In the genomic region with DNA sequence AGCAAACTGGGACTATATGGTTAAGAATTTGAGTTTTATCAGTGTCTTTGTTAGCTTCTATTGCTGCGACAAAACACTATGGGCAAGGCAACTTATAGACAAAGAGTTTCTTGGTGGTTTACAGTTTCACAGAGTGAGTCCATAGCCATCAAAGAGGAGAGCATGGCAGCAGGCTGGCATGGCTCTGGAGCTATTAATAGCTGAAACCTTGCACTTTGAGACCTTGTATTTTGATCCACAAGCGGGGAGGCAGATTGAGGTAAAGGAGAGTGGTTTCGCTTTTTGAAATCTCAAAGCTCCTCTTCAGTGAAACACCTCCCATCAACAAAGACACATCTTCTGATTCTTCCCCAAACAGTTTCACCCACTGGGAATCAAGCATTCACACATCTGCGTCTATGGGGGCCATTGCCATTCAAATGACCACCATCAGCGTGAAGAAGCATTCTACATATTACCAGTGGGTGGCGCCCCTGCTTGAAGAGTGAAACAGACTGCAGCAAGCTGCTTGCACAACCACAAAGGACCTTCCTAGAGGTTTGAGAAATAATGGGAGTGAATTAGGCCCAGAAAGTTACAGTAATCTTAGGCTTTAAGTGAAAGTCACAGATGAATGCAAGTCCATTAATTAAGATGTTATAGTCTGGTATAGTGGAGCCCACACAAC, we compare ENCODE assay signal across 8 mouse cellular contexts. TPM values are rescaled to one million over a fixed set of nuclear protein-coding genes. Genes with fewer than 3 reads are reported as not detected.
A peak's percentile ranks its signal among the peaks of the same experiment; 100 is the strongest.
DNase-seq lines count a peak whose midpoint lies in the region; ATAC-seq and TF ChIP-seq lines count a peak whose summit lies in the region.
"Had no signal": no experiment of that assay in that cellular context is flagged by ENCODE, and none has a peak within 500 bp of the region (broad histone marks: within the 10 kb centered on the region; RNA-seq: fewer than 3 reads in every experiment).

No protein-coding gene starts in this region.

- intact Hi-C loops in heart, postnatal 10 days (cut with DNase I) = loop anchor here (1.0 kb wide), 1 partner anchor 155 kb away; no protein-coding TSS in a partner anchor

- 0 out of 2 replicates have a peak, but pooled peaks have one; percentile 11 for ATAC-seq in midbrain, embryonic 11.5 days (ENCODE audit: low FRiP score)
- no peak for ATAC-seq in midbrain, embryonic 16.5 days
- peak; percentile 64; the same call in 1 of the 2 replicates for ATAC-seq in lung, postnatal 0 days

- no peak overlapping the region for H3K9ac ChIP-seq in midbrain, embryonic 11.5 days (ENCODE audit: low read length)
- no peak overlapping the region for H3K9ac ChIP-seq in midbrain, embryonic 16.5 days (ENCODE audit: low read depth, low read length)
- H3K9ac ChIP-seq in lung, postnatal 0 days (replicated peaks; ENCODE audit: low read depth) = no peak overlapping the region
- H3K9ac ChIP-seq: heart, embryonic 15.5 days had no signal

- DNase-seq in midbrain, embryonic 11.5 days (ENCODE audit: low spot score, missing footprints) = peak; percentile 90
- peak; percentile 47 for DNase-seq in Muller cell, postnatal 12 days (ENCODE audit: inconsistent ontology term)
- DNase-seq in brain, embryonic 14.5 days (ENCODE audit: low read depth) = peak; percentile 80
- peak; percentile 68 to 78 for DNase-seq in heart, postnatal 10 days
- DNase-seq in lung, postnatal 0 days (ENCODE audit: low spot score) = peak; percentile 90
- peak; percentile 39 for DNase-seq in thymus, postnatal 0 days (ENCODE audit: low spot score)

- WGBS in midbrain, embryonic 11.5 days = 50% methylated on average over 6 of the region's 6 CpGs
- WGBS in midbrain, embryonic 16.5 days = 46% methylated on average over 6 of the region's 6 CpGs
- WGBS in lung, postnatal 0 days = 51% methylated on average over 6 of the region's 6 CpGs

- no peaks in the 10 kb centered on the region for H3K9me3 ChIP-seq in midbrain, embryonic 11.5 days (ENCODE audit: control insufficient read depth, low read length)
- H3K9me3 ChIP-seq in midbrain, embryonic 16.5 days (replicated peaks; ENCODE audit: control insufficient read depth, low read length, poor library complexity, severe bottlenecking) = no peaks in the 10 kb centered on the region
- H3K9me3 ChIP-seq in lung, postnatal 0 days (ENCODE audit: low read length) = no peaks in the 10 kb centered on the region
- H3K9me3 ChIP-seq: heart, embryonic 15.5 days had no signal

- H3K27ac ChIP-seq in midbrain, embryonic 11.5 days (ENCODE audit: low read depth, low read length) = no peak overlapping the region
- H3K27ac ChIP-seq in midbrain, embryonic 16.5 days (ENCODE audit: low read length) = no peak overlapping the region
- H3K27ac ChIP-seq in lung, postnatal 0 days (ENCODE audit: low read length) = no peak overlapping the region
- H3K27ac ChIP-seq: heart, embryonic 15.5 days had no signal

- no peak overlapping the region for H3K4me3 ChIP-seq in midbrain, embryonic 11.5 days (ENCODE audit: low read depth, low read length)
- no peak overlapping the region for H3K4me3 ChIP-seq in midbrain, embryonic 16.5 days (ENCODE audit: low read depth, low read length)
- no peak overlapping the region for H3K4me3 ChIP-seq in lung, postnatal 0 days (ENCODE audit: low read depth, low read length)
- H3K4me3 ChIP-seq: heart, embryonic 15.5 days had no signal

- no peak overlapping the region for H3K4me2 ChIP-seq in midbrain, embryonic 11.5 days
- no peak overlapping the region for H3K4me2 ChIP-seq in midbrain, embryonic 16.5 days (ENCODE audit: low read length)
- H3K4me2 ChIP-seq in lung, postnatal 0 days (replicated peaks; ENCODE audit: low read depth, low read length) = no peak overlapping the region
- H3K4me2 ChIP-seq: heart, embryonic 15.5 days had no signal

- H3K27me3 ChIP-seq in midbrain, embryonic 11.5 days (ENCODE audit: control insufficient read depth, insufficient read depth, low read length) = no peaks in the 10 kb centered on the region
- H3K27me3 ChIP-seq in midbrain, embryonic 16.5 days (ENCODE audit: control insufficient read depth, insufficient read depth, low read depth, low read length) = no peaks in the 10 kb centered on the region
- no peaks in the 10 kb centered on the region for H3K27me3 ChIP-seq in lung, postnatal 0 days (replicated peaks; ENCODE audit: insufficient read depth, low read length)
- H3K27me3 ChIP-seq: heart, embryonic 15.5 days had no signal

- TF ChIP-seq CTCF in brain, embryonic 14.5 days (IDR thresholded peaks at IDR 0.05; ENCODE audit: borderline replicate concordance, extremely low read depth, insufficient read depth, insufficient read length) = peak; percentile 68; the same call in 1 of the 2 replicates
- TF ChIP-seq CTCF in lung, postnatal 0 days (IDR thresholded peaks at IDR 0.05) = peak; percentile 90

- no peaks in the 10 kb centered on the region for H3K36me3 ChIP-seq in midbrain, embryonic 11.5 days (ENCODE audit: control insufficient read depth, insufficient read depth, low read length)
- H3K36me3 ChIP-seq in midbrain, embryonic 16.5 days (ENCODE audit: control insufficient read depth, insufficient read depth, low read length) = no peaks in the 10 kb centered on the region
- H3K36me3 ChIP-seq in lung, postnatal 0 days (ENCODE audit: insufficient read depth, low read length) = no peaks in the 10 kb centered on the region
- H3K36me3 ChIP-seq: heart, embryonic 15.5 days had no signal

- no peak for TF ChIP-seq POLR2A in brain, embryonic 14.5 days (IDR thresholded peaks at IDR 0.05; ENCODE audit: borderline replicate concordance, extremely low read depth, insufficient read depth, insufficient read length, poor library complexity, severe bottlenecking)

- H3K4me1 ChIP-seq in midbrain, embryonic 11.5 days (ENCODE audit: control insufficient read depth, insufficient read depth, low read length) = no peaks in the 10 kb centered on the region
- H3K4me1 ChIP-seq in midbrain, embryonic 16.5 days (ENCODE audit: control insufficient read depth, insufficient read depth, low read length) = no peaks in the 10 kb centered on the region
- H3K4me1 ChIP-seq in lung, postnatal 0 days (ENCODE audit: insufficient read depth, low read depth, low read length) = no peaks in the 10 kb centered on the region
- H3K4me1 ChIP-seq: heart, embryonic 15.5 days had no signal

- TF ChIP-seq EP300 in lung, postnatal 0 days (IDR thresholded peaks at IDR 0.05) = no peak

RNA-seq across cellular contexts. Expression of a gene that starts 11.4 kb away (rescaled TPM):
- 47.8 and 49.2 TPM in 2 replicates for polyA plus RNA-seq in midbrain, embryonic 11.5 days (2014; fragmentation: Nextera tagmentation; extraction: Ambion mirVana)
- polyA plus RNA-seq in midbrain, embryonic 16.5 days (2015; fragmentation: Nextera tagmentation; extraction: Ambion mirVana) = 53.5 and 61.4 TPM in 2 replicates
- 14.2 and 21.6 TPM in 2 replicates for polyA plus RNA-seq in brain, embryonic 14.5 days (2012; rRNA removed)
- total RNA-seq in heart, postnatal 10 days (2021) = 10 to 100 TPM; 13.2 to 15.5 TPM
- polyA plus RNA-seq in lung, postnatal 0 days (2015; fragmentation: Nextera tagmentation; extraction: Ambion mirVana) = 7.6 and 9.0 TPM in 2 replicates
- 16.9 and 17.8 TPM in 2 replicates for polyA plus RNA-seq in thymus, postnatal 0 days (2015; fragmentation: Nextera tagmentation; extraction: Ambion mirVana)

RNA-seq across cellular contexts. Expression of a gene that starts 18.4 kb away (rescaled TPM):
- 7.7 and 8.0 TPM in 2 replicates for polyA plus RNA-seq in midbrain, embryonic 11.5 days (2014; fragmentation: Nextera tagmentation; extraction: Ambion mirVana)
- polyA plus RNA-seq in midbrain, embryonic 16.5 days (2015; fragmentation: Nextera tagmentation; extraction: Ambion mirVana) = 6.5 and 7.3 TPM in 2 replicates
- polyA plus RNA-seq in brain, embryonic 14.5 days (2012; rRNA removed) = 30.9 and 32.6 TPM in 2 replicates
- total RNA-seq in heart, postnatal 10 days (2021) = 10 to 100 TPM; 15.3 to 17.5 TPM
- 3.2 and 3.7 TPM in 2 replicates for polyA plus RNA-seq in lung, postnatal 0 days (2015; fragmentation: Nextera tagmentation; extraction: Ambion mirVana)
- 4.2 and 5.4 TPM in 2 replicates for polyA plus RNA-seq in thymus, postnatal 0 days (2015; fragmentation: Nextera tagmentation; extraction: Ambion mirVana)

Comparison
In these comparisons a context has a peak if more than half of its experiments do, and no peak if none do; other contexts are left out.
1. DNase-seq: peak in every context shown above with its lines; median percentile 90 in midbrain, embryonic 11.5 days; 90 in lung, postnatal 0 days; 80 in brain, embryonic 14.5 days; 73 in heart, postnatal 10 days; 47 in Muller cell, postnatal 12 days; 39 in thymus, postnatal 0 days.